Mouse (Mus musculus) forebrain, postnatal 0 days (tissue): ENCODE data around the gene Syce2. TPM values are rescaled to one million over a fixed set of nuclear protein-coding genes. Genes with fewer than 3 reads are reported as not detected.
A peak's percentile ranks its signal among the peaks of the same experiment; 100 is the strongest.
"Not testable (repeated sequence)": the region's sequence is repeated elsewhere in the genome, so short reads cannot be mapped to it uniquely, and the experiment has no call there.

Experiments used
- ATAC-seq: fragments of 200-750 bp; cut with Nextera tagmentation; 2 replicates; pipeline ENCODE4 v1.8.0; 2017; ENCODE audit warnings: mild to moderate bottlenecking, moderate library complexity
- DNase-seq: peaks from one replicate; pipeline ENCODE4 v3.0.0-alpha.2; 2015
- H3K27ac ChIP-seq: fragments of 300-500 bp; sonication (generic); 2 replicates; pipeline ENCODE4 v1.5.1; 2014; ENCODE audit warnings: low read depth, mild to moderate bottlenecking, antibody characterized with exemption, low read length, moderate library complexity, mixed read lengths
- H3K27me3 ChIP-seq: fragments of 300-500 bp; sonication (generic); 2 replicates; pipeline ENCODE4 v1.6.1; 2014; ENCODE audit warnings: mild to moderate bottlenecking, low read length, mixed read lengths; ENCODE audit not compliant: insufficient read depth
- H3K36me3 ChIP-seq: fragments of 300-500 bp; sonication (generic); 2 replicates; pipeline ENCODE4 v1.6.1; 2014; ENCODE audit warnings: mild to moderate bottlenecking, moderate library complexity; ENCODE audit not compliant: insufficient read depth
- H3K4me1 ChIP-seq: fragments of 300-500 bp; sonication (generic); 2 replicates; pipeline ENCODE4 v1.6.1; 2014; ENCODE audit warnings: antibody characterized with exemption; ENCODE audit not compliant: insufficient read depth
- H3K4me2 ChIP-seq: fragments of 300-500 bp; sonication (generic); 2 replicates; pipeline ENCODE4 v1.6.1; 2014; ENCODE audit warnings: low read depth, mild to moderate bottlenecking, moderate library complexity
- H3K4me3 ChIP-seq: fragments of 300-500 bp; sonication (generic); 2 replicates; pipeline ENCODE4 v1.5.1; 2014; ENCODE audit warnings: low read depth, low read length, mixed read lengths
- H3K9ac ChIP-seq: fragments of 300-500 bp; sonication (generic); 2 replicates; pipeline ENCODE4 v1.6.1; 2014; ENCODE audit warnings: mild to moderate bottlenecking
- H3K9me3 ChIP-seq: fragments of 300-500 bp; sonication (generic); 2 replicates; pipeline ENCODE4 v1.6.1; 2016; ENCODE audit warnings: low read length
- CTCF ChIP-seq: sonication (generic); IDR thresholded peaks from 2 replicates; pipeline ENCODE4 v1.5.1; 2016; ENCODE audit warnings: antibody characterized with exemption, control low read depth, low read depth
- WGBS: fragments of 180-500 bp; shearing (Covaris S2); extraction: QIAGEN DNeasy Blood & Tissue Kit; methylation state at CpG from one replicate; pipeline ENCODE4 v1.1.7; 2014; 5-methylcytosine and 5-hydroxymethylcytosine counted together
- polyA plus RNA-seq: library from polyadenylated mRNA; unstranded; fragments of >200 nt; fragmentation: Nextera tagmentation; extraction: Ambion mirVana; gene quantifications from 2 replicates; pipeline ENCODE4 v1.2.1, GENCODE M21; 2015
- total RNA-seq: library from RNA; depleted of rRNA; stranded (reverse); fragments of >200 nt; gene quantifications from 2 replicates; pipeline ENCODE4 v1.2.3, GENCODE M21; 2014

The Syce2 gene
- total and polyA plus RNA-seq, 2 experiments from 2014 or later, result 27.5 to 77.9 TPM

GRCm38 (mm10) chr8:84902920-84903661 lies 31.2 kb downstream of the Syce2 start:
- H3K4me1 ChIP-seq, result peaks cover 5% of the 10 kb centered on the region; the same call in 1 of the 2 replicates
- H3K36me3 ChIP-seq, result no peaks in the 10 kb centered on the region
- WGBS, result 2% methylated on average over 67 of the region's 68 CpGs
- peak overlapping the region; percentile 45 for H3K4me3 ChIP-seq
- peak; percentile 89 for DNase-seq
- H3K4me2 ChIP-seq, result peak overlapping the region; percentile 97
- ATAC-seq, result peak; percentile 93
- TF ChIP-seq CTCF, result peak; percentile 86
- no peaks in the 10 kb centered on the region for H3K9me3 ChIP-seq
- no peaks in the 10 kb centered on the region for H3K27me3 ChIP-seq
- H3K9ac ChIP-seq, result peak overlapping the region; percentile 50
- H3K27ac ChIP-seq, result no peak overlapping the region

- Histone ChIP-seq H3K4me1 (peaks cover 5% of the 10 kb centered on the region; the same call in 1 of the 2 replicates), H3K36me3 (no peaks in the 10 kb centered on the region; the same call in 1 of the 2 replicates), H3K9me3 (no peaks in the 10 kb centered on the region), H3K4me2 (no peak overlapping the region), H3K27me3 (no peaks in the 10 kb centered on the region; the same call in 1 of the 2 replicates), H3K27ac (no peak overlapping the region), H3K4me3 (no peak overlapping the region), H3K9ac (no peak overlapping the region)
- no peak for ATAC-seq
- 90% methylated on average over 7 of the region's 7 CpGs for WGBS
- no peak for TF ChIP-seq CTCF
- no peak for DNase-seq
These were observed 32.4 kb downstream of the Syce2 start for GRCm38 (mm10) chr8:84904351-84904750.

DNA sequence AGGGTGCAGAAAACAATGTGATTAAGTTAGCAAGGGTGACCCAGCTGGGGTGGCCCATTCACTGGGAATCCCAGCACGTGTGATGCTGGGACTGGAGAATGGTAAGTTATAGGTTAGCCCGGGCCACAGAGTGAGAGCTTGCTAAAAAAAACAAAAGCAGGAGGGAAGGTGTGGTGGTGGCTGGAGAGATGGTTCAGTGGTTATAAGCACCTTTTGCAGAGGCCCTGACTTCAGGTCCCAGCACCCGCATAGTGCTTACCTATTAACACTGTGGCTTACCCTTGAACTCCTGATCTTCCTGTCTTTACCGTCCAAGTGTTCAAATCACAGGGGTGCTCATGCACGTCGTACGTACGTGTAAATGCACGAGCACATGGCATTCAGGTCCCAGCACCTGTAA lies 35.1 kb downstream of the Syce2 start:
- no peak for ATAC-seq
- H3K4me2 ChIP-seq, result no peak overlapping the region
- no peak overlapping the region for H3K9ac ChIP-seq
- WGBS, result 95% methylated on average over 9 of the region's 9 CpGs
- H3K9me3 ChIP-seq, result no peaks in the 10 kb centered on the region
- no peak for DNase-seq
- H3K36me3 ChIP-seq, result peaks cover 19% of the 10 kb centered on the region
- no peaks in the 10 kb centered on the region; the same call in 1 of the 2 replicates for H3K27me3 ChIP-seq
- no peak overlapping the region for H3K27ac ChIP-seq
- H3K4me1 ChIP-seq, result peaks cover 5% of the 10 kb centered on the region; the same call in 1 of the 2 replicates
- H3K4me3 ChIP-seq, result no peak overlapping the region
- TF ChIP-seq CTCF, result no peak

DNA sequence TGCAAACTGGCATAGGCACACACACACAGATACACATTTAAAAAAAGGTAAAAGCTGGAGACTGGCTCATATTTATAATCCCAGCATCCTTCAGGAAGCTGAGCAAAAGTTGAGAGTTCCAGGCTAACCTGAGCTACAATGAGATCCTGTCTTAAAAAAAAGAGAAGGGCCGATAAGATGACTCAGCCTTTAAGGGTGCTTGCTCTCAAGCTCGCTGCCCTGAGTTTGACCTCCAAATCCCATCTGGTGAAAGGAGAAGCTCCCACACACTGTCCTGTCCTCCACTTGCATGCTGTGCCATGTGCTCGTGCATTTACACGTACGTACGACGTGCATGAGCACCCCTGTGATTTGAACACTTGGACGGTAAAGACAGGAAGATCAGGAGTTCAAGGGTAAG lies 35.6 kb downstream of the Syce2 start:
- Histone ChIP-seq H3K9me3 (no peaks in the 10 kb centered on the region), H3K9ac (no peak overlapping the region), H3K27ac (no peak overlapping the region), H3K4me3 (no peak overlapping the region), H3K4me2 (no peak overlapping the region), H3K4me1 (peaks cover 5% of the 10 kb centered on the region; the same call in 1 of the 2 replicates), H3K27me3 (no peaks in the 10 kb centered on the region; the same call in 1 of the 2 replicates), H3K36me3 (peaks cover 24% of the 10 kb centered on the region)
- ATAC-seq, result no peak
- no peak for TF ChIP-seq CTCF
- no peak for DNase-seq
- 78% methylated on average over 8 of the region's 8 CpGs for WGBS

DNA sequence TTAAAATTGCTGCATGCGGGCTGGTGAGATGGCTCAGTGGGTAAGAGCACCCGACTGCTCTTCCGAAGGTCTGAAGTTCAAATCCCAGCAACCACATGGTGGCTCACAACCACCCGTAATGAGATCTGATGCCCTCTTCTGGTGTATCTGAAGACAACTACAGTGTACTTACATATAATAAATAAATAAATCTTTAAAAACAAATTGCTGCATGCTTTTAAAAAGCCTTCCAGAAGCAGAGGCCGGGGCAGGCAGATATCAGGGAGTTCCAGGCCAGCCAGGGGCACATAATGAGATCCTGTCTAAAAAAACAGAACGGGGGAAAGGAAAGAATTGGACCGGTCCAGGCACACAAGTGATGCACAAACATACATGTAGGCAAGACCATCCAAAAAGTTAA lies 36.1 kb downstream of the Syce2 start:
- 31% methylated on average over 6 of the region's 7 CpGs for WGBS

DNA sequence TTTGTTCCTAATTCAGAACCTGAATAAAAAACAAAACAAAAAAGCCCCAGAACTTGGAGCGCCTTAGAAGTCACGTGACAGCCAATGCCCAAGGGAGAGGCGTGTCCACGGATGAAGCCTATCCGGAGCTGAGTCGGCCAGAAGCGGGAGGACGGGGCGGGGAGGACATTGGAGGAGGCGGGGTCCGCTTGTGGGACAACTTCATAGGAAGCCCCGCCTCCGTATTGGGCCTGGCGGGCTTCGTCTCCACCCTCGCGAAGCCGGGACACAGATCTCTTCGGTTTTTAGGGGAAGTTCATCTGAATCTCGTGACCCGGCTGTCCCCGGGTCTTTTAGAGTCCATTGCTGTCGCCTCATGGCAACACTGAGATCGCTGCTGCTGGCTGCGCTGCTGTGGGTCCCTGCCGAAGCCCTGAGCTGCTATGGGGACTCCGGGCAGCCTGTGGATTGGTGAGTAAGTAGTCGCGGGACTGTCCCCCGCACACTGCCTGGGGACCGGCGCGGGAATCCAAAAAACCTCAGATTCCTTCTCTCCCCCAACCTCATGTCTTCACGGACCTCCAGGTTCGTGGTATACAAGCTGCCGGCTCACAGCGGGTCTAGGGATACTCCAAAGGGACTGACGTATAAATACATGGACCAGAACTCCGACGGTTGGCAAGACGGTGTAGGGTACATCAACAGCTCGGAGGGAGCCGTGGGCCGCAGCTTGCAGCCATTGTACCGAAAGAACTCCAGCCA lies 36.7 kb downstream of the Syce2 start, which contains the start of gene Dnase2a:
Gene Dnase2a (plus strand): TSS at position 140 of the 741 bp plus-strand sequence.
- TF ChIP-seq CTCF, result no peak
- H3K36me3 ChIP-seq, result peaks cover 33% of the 10 kb centered on the region
- peak within 1 kb of the TSS; percentile 37; the same call in 1 of the 2 replicates for H3K9ac ChIP-seq
- peak within 1 kb of the TSS; percentile 30 for H3K4me3 ChIP-seq
- ATAC-seq (peak; percentile 80), DNase-seq (peak; percentile 84)
- no peaks in the 10 kb centered on the region for H3K4me1 ChIP-seq
- no peaks in the 10 kb centered on the region; the same call in 1 of the 2 replicates for H3K27me3 ChIP-seq
- H3K27ac ChIP-seq, result no peak within 1 kb of the TSS
- WGBS, result 3% methylated on average over 44 of the region's 45 CpGs
- H3K9me3 ChIP-seq, result no peaks in the 10 kb centered on the region
- H3K4me2 ChIP-seq, result peak within 1 kb of the TSS; percentile 59

More for the DNA sequence above, 36.1 kb downstream of the Syce2 start:
- not testable (repeated sequence) for H3K9ac ChIP-seq, H3K27ac ChIP-seq, H3K4me3 ChIP-seq, DNase-seq, ATAC-seq, H3K4me1 ChIP-seq, H3K9me3 ChIP-seq, H3K27me3 ChIP-seq
- Histone ChIP-seq H3K36me3 (peaks cover 29% of the 10 kb centered on the region), H3K4me2 (peak overlapping the region; percentile 59)
